ENCODE assay signal across 26 mouse cellular contexts in the genomic region with DNA sequence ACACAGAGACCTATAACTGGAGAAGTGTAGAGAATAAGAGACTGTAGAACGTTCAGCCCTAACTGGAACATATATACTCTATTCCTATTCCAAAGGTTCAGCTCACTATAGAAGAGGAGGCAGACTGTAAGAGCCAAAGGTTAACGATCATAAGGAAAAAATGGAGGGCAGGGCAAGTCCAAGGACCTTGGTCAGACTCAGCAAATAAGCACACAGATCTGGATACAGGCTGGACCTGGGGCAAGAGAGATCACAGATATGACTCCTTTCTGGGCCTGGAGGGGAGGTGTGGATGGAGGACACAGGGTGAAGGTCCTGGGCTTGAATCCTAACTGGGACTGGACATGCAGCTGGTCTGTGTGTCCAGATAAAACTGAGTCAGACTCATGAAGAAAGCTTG. TPM values are rescaled to one million over a fixed set of nuclear protein-coding genes. Genes with fewer than 3 reads are reported as not detected.
"Had no signal": no experiment of that assay in that cellular context is flagged by ENCODE, and none has a peak within 500 bp of the region (broad histone marks: within the 10 kb centered on the region; RNA-seq: fewer than 3 reads in every experiment).

No protein-coding gene starts in this region.

- H3K27me3 ChIP-seq: neural tube, embryonic 12.5 days; neural tube, embryonic 13.5 days; neural tube, embryonic 15.5 days; stomach, embryonic 15.5 days had no signal

- H3K4me1 ChIP-seq: neural tube, embryonic 12.5 days; neural tube, embryonic 13.5 days; neural tube, embryonic 15.5 days; stomach, embryonic 15.5 days had no signal

- H3K4me3 ChIP-seq: neural tube, embryonic 12.5 days; neural tube, embryonic 13.5 days; neural tube, embryonic 15.5 days; stomach, embryonic 15.5 days had no signal

- H3K9me3 ChIP-seq: neural tube, embryonic 12.5 days; neural tube, embryonic 13.5 days; neural tube, embryonic 15.5 days; stomach, embryonic 15.5 days had no signal

- H3K9ac ChIP-seq: neural tube, embryonic 12.5 days; neural tube, embryonic 13.5 days; neural tube, embryonic 15.5 days; stomach, embryonic 15.5 days had no signal

- DNase-seq: retina, postnatal 1 day; right cerebral cortex, adult 18-20 months; right cerebral cortex, postnatal 14 days; right cerebral cortex, postnatal 25 days; right cerebral cortex, postnatal 4 days; spleen, adult 18-20 months; thymus, adult 18-20 months; thymus, adult 2 months; thymus, postnatal 14 days; thymus, postnatal 25 days; thymus, postnatal 36 days; thymus, postnatal 4 days had no signal

- H3K36me3 ChIP-seq: neural tube, embryonic 12.5 days; neural tube, embryonic 13.5 days; neural tube, embryonic 15.5 days; stomach, embryonic 15.5 days had no signal

- H3K4me2 ChIP-seq: neural tube, embryonic 12.5 days; neural tube, embryonic 13.5 days; neural tube, embryonic 15.5 days; stomach, embryonic 15.5 days had no signal

- H3K27ac ChIP-seq: neural tube, embryonic 12.5 days; neural tube, embryonic 13.5 days; neural tube, embryonic 15.5 days; stomach, embryonic 15.5 days; stomach, postnatal 0 days had no signal

RNA-seq across cellular contexts. Expression of gene Olfr370, which starts 0.8 kb away (rescaled TPM):
- total RNA-seq: neutrophil, adult 5-6 weeks had no signal
- polyA plus RNA-seq: neural tube, embryonic 11.5 days; neural tube, embryonic 12.5 days; neural tube, embryonic 14.5 days; neural tube, embryonic 15.5 days; spleen, adult 2 months; stomach, embryonic 14.5 days; stomach, embryonic 15.5 days; stomach, embryonic 16.5 days; stomach, postnatal 0 days; testis, adult 2 months; thymus, adult 2 months; thymus, postnatal 0 days; urinary bladder, adult 2 months had no signal
